Mouse (Mus musculus): Measurements from ENCODE around the gene Meox2.
"Not testable (repeated sequence)": the region's sequence is repeated elsewhere in the genome, so short reads cannot be mapped to it uniquely, and the experiment has no call there.

Meox2 gene

DNA sequence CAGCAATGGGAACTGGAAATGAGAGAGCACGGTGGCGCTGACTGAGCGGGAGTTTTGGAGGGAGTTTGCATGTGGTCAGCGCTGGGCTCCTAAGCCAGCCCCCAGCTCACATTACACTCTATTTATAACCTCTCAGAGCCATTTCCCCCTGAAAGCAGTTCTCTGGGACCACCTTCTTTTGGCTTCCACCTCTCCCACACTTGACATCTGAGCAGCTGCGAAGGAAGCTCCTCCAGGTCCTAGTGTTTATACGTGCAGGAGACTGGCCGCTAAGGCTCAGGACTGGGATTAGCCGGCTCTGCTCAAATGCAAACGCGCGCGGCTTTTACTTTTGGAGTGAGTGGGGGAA is at the start of gene Meox2:
Gene Meox2 (plus strand): TSS at position 151 of the 349 bp plus-strand sequence.
- DNase-seq, result peak; percentile 41

DNA sequence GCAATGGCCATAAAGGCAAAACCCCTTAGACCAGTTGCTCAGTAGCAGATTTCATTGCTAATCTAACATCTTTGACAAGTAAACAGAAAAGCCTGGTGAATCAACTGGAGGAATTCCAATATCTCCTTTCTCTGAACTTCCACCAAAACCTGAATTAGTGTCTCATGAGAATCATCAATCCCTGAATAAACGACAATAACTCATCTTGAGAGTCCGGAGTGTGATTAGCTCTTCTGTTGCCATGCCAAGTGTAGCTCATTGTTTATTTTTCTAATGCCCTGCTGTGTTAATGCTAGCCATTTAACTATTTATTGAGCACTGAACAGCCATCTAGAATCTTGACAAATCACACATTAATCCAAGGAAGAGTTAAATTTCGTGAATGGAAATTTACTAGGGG is 35.7 kb upstream of the Meox2 start:
- DNase-seq, result no peak

DNA sequence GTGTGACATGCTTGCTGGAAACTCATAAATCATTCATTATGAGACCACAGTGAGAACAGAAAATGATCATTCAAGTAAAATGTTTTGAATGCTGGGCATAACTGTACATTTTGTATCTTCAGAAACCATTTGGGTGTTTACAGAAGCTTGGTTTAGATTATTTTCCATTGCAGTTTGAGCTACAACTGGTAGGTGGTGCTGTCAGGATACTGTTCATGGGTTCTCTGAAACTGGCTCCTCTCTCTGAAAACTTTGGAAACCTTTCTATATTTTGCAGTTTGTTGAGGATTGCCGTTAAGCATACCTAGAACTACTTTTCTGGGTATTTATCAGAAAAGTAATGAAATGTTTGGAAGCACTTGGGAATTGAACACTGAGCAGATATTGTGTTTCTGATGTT is 31.0 kb upstream of the Meox2 start:
- DNase-seq, result peak in 1 of 2 experiments; percentile 3

GRCm38 (mm10) chr12:37080005-37080404 is 28.3 kb upstream of the Meox2 start:
- DNase-seq, result not testable (repeated sequence)

GRCm38 (mm10) chr12:37106541-37106940 is 1.8 kb upstream of the Meox2 start:
- DNase-seq, result no peak

GRCm38 (mm10) chr12:37107150-37107549 is 1.2 kb upstream of the Meox2 start:
- no peak for DNase-seq

DNA sequence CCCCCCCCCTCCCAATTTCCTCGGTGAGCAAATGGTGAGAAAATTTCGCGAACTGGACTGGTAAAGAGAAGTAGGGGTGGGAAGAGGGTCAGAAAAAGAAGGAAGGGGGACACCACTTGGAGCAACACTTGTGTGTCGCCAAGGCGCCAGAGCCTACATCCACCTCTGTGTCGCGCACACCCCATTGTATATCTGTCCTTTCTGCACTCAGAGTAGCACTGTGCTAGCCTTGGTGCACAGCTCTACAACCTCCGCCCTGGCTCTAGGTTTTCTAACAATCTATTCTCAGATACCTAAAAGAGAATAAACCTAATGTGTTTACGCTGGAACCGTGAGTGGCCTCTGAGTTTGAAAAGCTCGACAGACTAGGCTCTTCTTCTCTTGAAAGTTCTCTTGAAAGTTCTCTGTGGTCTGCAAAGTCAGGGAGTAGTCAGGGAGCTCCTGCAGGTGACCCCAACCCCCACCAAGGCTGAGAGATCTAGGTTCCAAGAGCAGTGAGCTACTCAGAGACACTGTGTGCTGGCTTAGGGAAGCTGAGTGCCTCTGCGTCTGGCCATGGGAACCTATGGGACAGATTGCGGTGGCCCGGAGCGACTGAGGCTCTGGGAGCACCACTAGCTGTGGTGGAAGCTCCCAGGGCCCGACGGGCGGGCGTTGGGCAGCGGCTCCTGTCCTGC is 489 bp upstream of the Meox2 start:
- no peak for DNase-seq

DNA sequence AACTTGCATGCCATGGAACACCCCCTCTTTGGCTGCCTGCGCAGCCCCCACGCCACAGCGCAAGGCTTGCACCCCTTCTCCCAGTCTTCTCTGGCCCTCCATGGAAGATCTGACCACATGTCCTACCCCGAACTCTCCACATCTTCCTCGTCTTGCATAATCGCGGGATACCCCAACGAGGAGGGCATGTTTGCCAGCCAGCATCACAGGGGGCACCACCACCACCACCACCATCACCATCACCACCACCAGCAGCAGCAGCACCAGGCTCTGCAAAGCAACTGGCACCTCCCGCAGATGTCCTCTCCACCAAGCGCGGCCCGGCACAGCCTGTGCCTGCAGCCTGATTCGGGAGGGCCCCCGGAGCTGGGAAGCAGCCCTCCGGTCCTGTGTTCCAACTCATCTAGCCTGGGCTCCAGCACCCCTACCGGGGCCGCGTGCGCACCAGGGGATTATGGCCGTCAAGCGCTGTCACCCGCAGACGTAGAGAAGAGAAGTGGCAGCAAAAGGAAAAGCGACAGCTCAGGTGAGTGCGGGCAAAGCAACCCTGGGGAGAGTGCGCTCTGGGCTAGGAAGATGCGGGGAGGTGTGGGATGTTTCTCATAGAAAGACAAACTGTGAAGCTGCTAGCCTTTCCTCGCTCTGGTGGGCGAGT is 606 bp downstream of the Meox2 start:
- DNase-seq, result peak in 1 of 2 experiments; percentile 4

DNA sequence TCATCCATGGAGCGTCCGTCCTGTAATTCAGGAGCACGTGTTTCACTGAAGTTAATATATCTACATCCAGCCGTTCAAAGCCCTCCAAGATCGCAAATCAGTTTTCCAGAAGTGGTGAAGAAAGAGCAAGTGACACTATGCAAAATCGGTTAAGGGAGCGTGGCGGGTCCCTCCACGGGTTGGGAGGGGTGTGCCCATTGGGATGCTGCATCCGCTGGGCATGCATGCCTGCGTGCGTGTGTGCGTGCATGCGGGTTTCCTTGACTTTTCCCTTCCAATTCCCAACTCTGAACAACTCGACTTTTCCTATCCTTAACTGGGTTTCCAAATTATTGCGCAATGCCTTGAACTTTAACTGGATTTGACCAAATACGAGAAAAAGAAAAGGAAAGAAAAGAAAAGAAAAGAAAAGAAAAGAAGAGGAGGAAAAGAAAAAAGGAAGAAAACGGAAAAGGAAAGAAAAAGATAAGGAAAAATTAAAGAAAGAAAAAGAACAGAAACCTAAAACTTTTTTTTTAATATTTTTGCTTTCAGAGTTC is 1.2 kb downstream of the Meox2 start:
- DNase-seq, result peak in 1 of 2 experiments; percentile 3

DNA sequence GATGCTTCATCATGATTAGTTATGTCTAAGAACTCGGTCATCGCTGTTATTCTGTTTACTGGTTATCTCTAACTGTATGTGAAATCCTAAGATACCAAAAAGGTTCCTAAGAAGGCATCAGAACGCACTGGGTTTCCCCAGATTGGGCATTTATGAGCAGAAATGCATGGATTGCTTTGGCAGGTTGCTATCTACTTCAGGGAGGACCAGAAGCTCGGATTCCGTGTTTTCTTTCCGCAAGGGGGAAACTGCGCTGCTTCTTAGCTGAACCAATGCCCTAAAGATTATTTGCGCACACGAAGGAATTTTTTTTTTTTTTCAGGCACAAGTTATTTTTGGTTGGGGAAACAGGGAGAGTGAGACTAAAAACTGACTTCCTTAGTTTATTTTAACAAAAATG is 2.6 kb downstream of the Meox2 start:
- no peak for DNase-seq

GRCm38 (mm10) chr12:37119246-37119645 is 10.9 kb downstream of the Meox2 start:
- no peak for DNase-seq

GRCm38 (mm10) chr12:37123763-37124162 is 15.4 kb downstream of the Meox2 start:
- no peak for DNase-seq

- no peak for DNase-seq
Measured at GRCm38 (mm10) chr12:37142080-37142703, 33.9 kb downstream of the Meox2 start.

DNA sequence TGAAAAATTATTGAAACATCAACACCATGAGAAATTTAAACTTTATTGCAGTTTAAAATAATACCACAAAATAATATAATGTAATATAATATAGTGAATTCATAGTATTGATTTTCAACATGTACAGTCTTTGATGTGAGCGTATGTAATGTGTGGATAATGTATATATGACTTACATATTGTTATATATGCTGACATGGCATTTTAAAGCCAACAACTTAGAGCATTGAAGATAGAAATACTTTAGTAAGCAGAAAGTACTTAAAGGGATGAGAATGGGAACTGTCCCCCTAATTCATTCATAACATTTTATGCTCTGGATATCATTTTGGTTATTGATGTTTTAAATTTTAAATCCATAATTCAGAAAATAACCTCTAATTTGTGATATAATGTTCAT is 35.5 kb downstream of the Meox2 start:
- DNase-seq, result no peak

DNA sequence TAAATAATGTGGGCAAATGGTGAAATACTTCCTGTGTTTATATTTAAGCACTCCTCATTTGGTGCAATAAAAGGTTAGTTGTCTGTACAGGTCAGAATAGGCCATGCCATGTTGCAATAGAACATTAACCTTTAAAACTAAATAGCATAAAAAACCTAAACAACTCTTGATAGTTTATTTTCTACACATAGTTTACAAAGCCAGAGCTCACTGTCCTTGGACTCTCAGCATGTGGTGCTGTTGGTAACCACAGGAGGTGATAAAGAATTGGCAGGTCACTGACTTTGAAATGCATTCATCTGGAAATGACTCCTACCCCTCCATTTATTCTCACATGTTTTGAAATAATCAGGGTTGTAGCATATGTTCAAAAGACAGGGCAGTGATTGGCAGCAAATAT is 59.4 kb downstream of the Meox2 start:
- no peak for DNase-seq

DNA sequence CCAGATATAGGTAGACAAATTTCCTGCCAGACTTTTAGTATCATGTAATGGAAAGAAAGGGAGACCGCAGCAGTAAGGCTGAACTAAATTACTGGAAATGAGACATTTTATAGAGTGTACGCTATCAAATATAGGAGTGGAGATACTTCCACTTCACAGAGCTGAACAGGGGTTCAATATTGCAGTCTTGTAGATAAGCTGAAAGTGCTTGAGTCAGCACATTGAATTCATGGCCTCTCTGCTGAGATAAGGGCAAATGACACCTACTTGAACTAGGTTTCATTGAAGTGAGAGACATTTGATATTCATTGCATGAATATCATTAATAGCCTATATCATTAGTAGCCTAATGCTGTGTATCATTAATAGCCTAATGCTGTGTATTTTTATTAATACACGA is 65.0 kb downstream of the Meox2 start:
- DNase-seq, result no peak

DNA sequence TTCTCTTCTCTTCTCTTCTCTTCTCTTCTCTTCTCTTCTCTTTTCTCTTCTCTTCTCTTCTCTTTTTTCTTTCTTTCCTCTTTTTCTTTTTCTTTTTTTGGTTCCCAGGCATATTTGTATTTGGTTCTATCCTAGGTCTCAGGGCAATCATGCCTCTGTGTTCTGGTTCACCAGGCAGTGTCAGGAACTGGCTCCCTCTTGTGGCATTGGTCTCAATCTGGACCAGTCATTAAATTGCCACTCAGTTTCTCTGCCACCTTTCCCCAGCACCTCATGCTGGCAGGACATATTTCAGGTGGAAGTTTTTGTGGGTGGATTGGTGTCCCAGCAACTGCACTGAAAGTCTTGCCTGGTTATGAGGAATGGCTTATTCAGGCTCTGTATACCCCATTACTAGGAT is 75.3 kb downstream of the Meox2 start:
- DNase-seq, result peak; percentile 15 to 24

DNA sequence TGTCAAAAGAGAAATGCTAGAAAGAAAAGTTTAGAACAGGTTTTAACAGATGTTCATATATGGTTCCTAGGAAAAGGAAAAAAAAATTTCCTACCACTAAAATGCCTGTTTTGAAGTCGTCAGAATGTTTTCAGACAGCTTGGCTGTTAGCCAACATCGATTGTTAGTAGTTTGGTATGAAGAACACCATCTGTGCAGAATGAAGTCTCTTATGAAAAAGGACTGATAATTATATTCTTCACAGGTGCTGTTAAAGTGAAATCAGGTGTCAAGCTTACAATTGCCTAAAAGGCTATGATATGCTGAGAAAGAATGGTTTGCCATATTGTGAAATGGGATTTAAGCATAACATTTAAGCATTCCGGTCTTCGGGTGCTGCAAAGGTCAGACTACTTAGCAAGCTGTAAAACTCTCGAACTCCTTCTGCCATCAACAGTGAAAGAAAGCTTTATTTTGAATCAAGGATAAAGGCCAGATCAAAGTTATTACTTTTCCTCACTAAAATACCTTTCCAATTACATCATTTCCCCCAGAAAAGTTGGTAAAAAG is 80.7 kb downstream of the Meox2 start:
- DNase-seq, result no peak
